Mouse (Mus musculus) kidney, postnatal 0 days (tissue): Measurements from ENCODE around the gene Klhdc10. TPM values are rescaled to one million over a fixed set of nuclear protein-coding genes. Genes with fewer than 3 reads are reported as not detected.

Experiments used
- ATAC-seq: fragments of 200-750 bp; cut with Nextera tagmentation; replicated peaks from 2 replicates; pipeline ENCODE4 v1.8.0; 2017; ENCODE audit warnings: low read depth, moderate number of reproducible peaks, moderate TSS enrichment, moderate library complexity; ENCODE audit not compliant: low FRiP score
- DNase-seq: peaks from one replicate; pipeline ENCODE4 v3.0.0-alpha.2; 2016; ENCODE audit warnings: low spot score
- H3K27ac ChIP-seq: fragments of 300-500 bp; sonication (generic); 2 replicates; pipeline ENCODE4 v1.5.1; 2014; ENCODE audit warnings: mild to moderate bottlenecking
- H3K27me3 ChIP-seq: fragments of 300-500 bp; sonication (generic); 2 replicates; pipeline ENCODE4 v1.6.1; 2014; ENCODE audit warnings: low read length, mixed read lengths; ENCODE audit not compliant: insufficient read depth
- H3K36me3 ChIP-seq: fragments of 300-500 bp; sonication (generic); 2 replicates; pipeline ENCODE4 v1.6.1; 2014; ENCODE audit warnings: low read length, mixed read lengths; ENCODE audit not compliant: insufficient read depth
- H3K4me1 ChIP-seq: fragments of 300-500 bp; sonication (generic); replicated peaks from 2 replicates; pipeline ENCODE4 v1.6.1; 2014; ENCODE audit warnings: antibody characterized with exemption, low read length, mixed read lengths; ENCODE audit not compliant: insufficient read depth
- H3K4me2 ChIP-seq: fragments of 300-500 bp; sonication (generic); 2 replicates; pipeline ENCODE4 v1.6.1; 2014; ENCODE audit warnings: mild to moderate bottlenecking, low read length, moderate library complexity, mixed read lengths
- H3K4me3 ChIP-seq: fragments of 300-500 bp; sonication (generic); replicated peaks from 2 replicates; pipeline ENCODE4 v1.5.1; 2014; ENCODE audit warnings: low read depth, low read length
- H3K9ac ChIP-seq: fragments of 300-500 bp; sonication (generic); 2 replicates; pipeline ENCODE4 v1.6.1; 2014; ENCODE audit warnings: low read depth, low read length
- H3K9me3 ChIP-seq: fragments of 300-500 bp; sonication (generic); replicated peaks from 2 replicates; pipeline ENCODE4 v1.6.1; 2016; ENCODE audit warnings: low read length, inconsistent platforms, mixed read lengths
- CTCF ChIP-seq: IDR thresholded peaks from 2 replicates; pipeline ENCODE4 v1.5.1; 2016; ENCODE audit warnings: antibody characterized with exemption, low read depth, mild to moderate bottlenecking, moderate library complexity
- WGBS: fragments of 180-500 bp; shearing (Covaris S2); extraction: QIAGEN DNeasy Blood & Tissue Kit; methylation state at CpG from one replicate; pipeline ENCODE4 v1.1.7; 2014; 5-methylcytosine and 5-hydroxymethylcytosine counted together
- polyA plus RNA-seq: library from polyadenylated mRNA; unstranded; fragments of >200 nt; fragmentation: Nextera tagmentation; extraction: Ambion mirVana; gene quantifications from 2 replicates; pipeline ENCODE4 v1.2.1, GENCODE M21; 2015

The Klhdc10 gene
- polyA plus RNA-seq, 1 experiment from 2014 or later: 18.2 TPM

- no peak for ATAC-seq
- H3K9ac ChIP-seq: no peak overlapping the region
- WGBS: 81% methylated on average over 7 of the region's 7 CpGs
- no peaks in the 10 kb centered on the region for H3K27me3 ChIP-seq
- no peaks in the 10 kb centered on the region for H3K4me1 ChIP-seq
- H3K9me3 ChIP-seq: no peaks in the 10 kb centered on the region
- no peak for TF ChIP-seq CTCF
- no peak overlapping the region for H3K27ac ChIP-seq
- no peak overlapping the region for H3K4me3 ChIP-seq
- H3K36me3 ChIP-seq: no peaks in the 10 kb centered on the region
- H3K4me2 ChIP-seq: no peak overlapping the region
- no peak for DNase-seq
Measured at GRCm38 (mm10) chr6:30409399-30410093, 7.9 kb downstream of the Klhdc10 start.

DNA sequence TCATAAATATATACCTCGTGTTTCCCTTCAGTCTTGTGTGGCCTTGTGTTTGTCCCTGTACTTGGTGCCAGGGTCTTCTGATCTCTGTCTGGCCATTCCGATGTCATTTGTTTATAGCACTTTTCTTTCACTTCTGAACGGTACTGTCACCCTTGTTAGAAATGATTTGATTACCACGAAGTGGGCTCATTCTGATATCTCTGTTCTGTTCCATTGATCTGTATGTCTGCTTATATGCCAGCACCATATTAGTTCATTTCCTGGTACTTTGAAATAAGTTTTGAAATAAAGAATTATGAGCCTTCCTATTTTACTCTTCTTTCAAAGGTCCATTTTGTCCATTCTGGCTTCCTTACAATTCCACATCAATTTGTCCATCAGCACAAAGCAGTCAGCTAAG, 9.6 kb downstream of the Klhdc10 start:
- Histone ChIP-seq H3K27ac (no peak overlapping the region), H3K36me3 (no peaks in the 10 kb centered on the region), H3K4me2 (no peak overlapping the region), H3K27me3 (no peaks in the 10 kb centered on the region), H3K4me1 (no peaks in the 10 kb centered on the region), H3K4me3 (no peak overlapping the region), H3K9ac (no peak overlapping the region), H3K9me3 (no peaks in the 10 kb centered on the region)
- ATAC-seq: no peak
- TF ChIP-seq CTCF: no peak
- no peak for DNase-seq
- WGBS: 62% methylated on average over 4 of the region's 4 CpGs

GRCm38 (mm10) chr6:30416126-30416525, 14.5 kb downstream of the Klhdc10 start:
- DNase-seq (no peak), ATAC-seq (no peak)
- Histone ChIP-seq H3K4me2 (no peak overlapping the region), H3K4me3 (no peak overlapping the region), H3K9ac (no peak overlapping the region), H3K9me3 (no peaks in the 10 kb centered on the region), H3K27ac (no peak overlapping the region), H3K36me3 (no peaks in the 10 kb centered on the region), H3K4me1 (no peaks in the 10 kb centered on the region), H3K27me3 (no peaks in the 10 kb centered on the region)
- 79% methylated on average over 2 of the region's 2 CpGs for WGBS
- 0 out of 2 replicates have a peak, but pooled peaks have one; percentile 10 for TF ChIP-seq CTCF

- no peak for DNase-seq
- WGBS: 83% methylated on average over 7 of the region's 7 CpGs
- no peak overlapping the region for H3K9ac ChIP-seq
- H3K9me3 ChIP-seq: no peaks in the 10 kb centered on the region
- no peaks in the 10 kb centered on the region for H3K4me1 ChIP-seq
- no peak for ATAC-seq
- no peak overlapping the region for H3K27ac ChIP-seq
- TF ChIP-seq CTCF: no peak
- no peak overlapping the region for H3K4me3 ChIP-seq
- no peaks in the 10 kb centered on the region for H3K36me3 ChIP-seq
- H3K27me3 ChIP-seq: no peaks in the 10 kb centered on the region
- no peak overlapping the region for H3K4me2 ChIP-seq
Measured at GRCm38 (mm10) chr6:30416801-30417200, 15.1 kb downstream of the Klhdc10 start.

DNA sequence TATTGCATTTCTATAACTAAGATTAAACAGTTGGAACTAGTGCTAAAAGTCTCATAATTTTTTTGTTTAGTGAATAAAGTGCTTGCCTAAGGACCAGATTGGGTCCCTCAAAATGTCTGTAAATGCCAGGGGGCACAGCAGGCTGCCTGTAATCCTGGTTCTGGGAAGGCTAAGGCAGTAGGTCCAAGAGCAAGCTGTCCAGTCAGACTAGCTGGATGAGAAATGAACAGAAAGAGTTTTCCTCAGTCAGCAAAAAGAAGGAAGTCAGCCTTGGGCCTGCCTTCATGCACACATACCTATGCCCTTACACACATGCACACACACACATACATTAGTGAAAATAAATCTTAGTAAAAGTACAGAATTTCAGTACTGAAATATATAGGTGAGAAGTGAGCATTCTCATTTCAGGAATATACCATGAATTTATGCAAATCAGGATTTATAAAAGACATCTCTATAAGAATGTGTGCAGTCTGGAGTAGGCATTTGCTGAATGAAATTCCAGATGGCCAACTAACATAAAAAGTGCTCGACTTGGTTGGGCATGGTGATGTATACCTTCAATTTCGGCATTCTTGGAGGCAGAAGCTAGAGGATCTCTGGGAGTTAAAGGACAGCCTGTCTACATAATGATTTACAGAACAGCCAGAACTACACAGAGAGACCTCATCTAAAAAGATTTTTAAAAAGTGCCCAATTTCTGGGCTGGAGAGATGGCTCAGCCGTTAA, 31.0 kb downstream of the Klhdc10 start:
- no peaks in the 10 kb centered on the region for H3K9me3 ChIP-seq
- no peak overlapping the region for H3K27ac ChIP-seq
- WGBS: 33% methylated on average over 3 of the region's 3 CpGs
- no peaks in the 10 kb centered on the region for H3K27me3 ChIP-seq
- ATAC-seq (no peak), DNase-seq (peak; percentile 53)
- H3K9ac ChIP-seq: no peak overlapping the region
- no peaks in the 10 kb centered on the region for H3K36me3 ChIP-seq
- H3K4me2 ChIP-seq: no peak overlapping the region
- H3K4me1 ChIP-seq: peaks cover 3% of the 10 kb centered on the region; the same call in 1 of the 2 replicates
- no peak for TF ChIP-seq CTCF
- no peak overlapping the region for H3K4me3 ChIP-seq

- peaks cover 4% of the 10 kb centered on the region; the same call in 1 of the 2 replicates for H3K4me1 ChIP-seq
- H3K36me3 ChIP-seq: peaks cover 8% of the 10 kb centered on the region; the same call in 1 of the 2 replicates
- no peak overlapping the region for H3K4me2 ChIP-seq
- H3K9me3 ChIP-seq: no peaks in the 10 kb centered on the region
- no peaks in the 10 kb centered on the region for H3K27me3 ChIP-seq
- no peak overlapping the region for H3K9ac ChIP-seq
- ATAC-seq (no peak), DNase-seq (no peak)
- TF ChIP-seq CTCF: no peak
- 89% methylated on average over 3 of the region's 3 CpGs for WGBS
- no peak overlapping the region for H3K4me3 ChIP-seq
- H3K27ac ChIP-seq: no peak overlapping the region
Measured at GRCm38 (mm10) chr6:30436476-30436875, 34.8 kb downstream of the Klhdc10 start.
